In the genomic region with DNA sequence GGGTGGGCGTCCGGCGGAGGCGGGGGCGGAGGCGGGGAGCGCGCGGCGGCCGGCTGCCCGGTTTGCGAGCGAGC, we compare ENCODE assay signal across 9 mouse cellular contexts. TPM values are rescaled to one million over a fixed set of nuclear protein-coding genes. Genes with fewer than 3 reads are reported as not detected.
DNase-seq lines count a peak whose midpoint lies in the region; ATAC-seq and TF ChIP-seq lines count a peak whose summit lies in the region.
"Had no signal": no experiment of that assay in that cellular context is flagged by ENCODE, and none has a peak within 500 bp of the region (broad histone marks: within the 10 kb centered on the region; RNA-seq: fewer than 3 reads in every experiment).

Gene Gnaq, plus strand, starts transcription at position 41 of the 74 bp plus-strand sequence.

- no peak for ATAC-seq in kidney, embryonic 16.5 days (ENCODE audit: low FRiP score, low TSS enrichment)
- no peak for ATAC-seq in heart, embryonic 11.5 days (replicated peaks; ENCODE audit: insufficient number of reproducible peaks, low FRiP score, low TSS enrichment)
- no peak for ATAC-seq in monocyte, adult 5-6 weeks (replicated peaks; ENCODE audit: insufficient number of reproducible peaks, low FRiP score, low TSS enrichment, poor library complexity, severe bottlenecking)

- 0% methylated on average over 4 of the region's 14 CpGs for WGBS in kidney, embryonic 16.5 days
- WGBS in heart, embryonic 11.5 days (ENCODE audit: insufficient replicate concordance): 0% methylated on average over 8 of the region's 14 CpGs

- H3K4me2 ChIP-seq in kidney, embryonic 16.5 days (replicated peaks; ENCODE audit: low read depth, low read length): peak within 1 kb of the TSS; percentile 69
- H3K4me2 ChIP-seq in heart, embryonic 11.5 days: peak within 1 kb of the TSS; percentile 78

- H3K27me3 ChIP-seq in kidney, embryonic 16.5 days (ENCODE audit: insufficient read depth, low read length): no peaks in the 10 kb centered on the region
- no peaks in the 10 kb centered on the region for H3K27me3 ChIP-seq in heart, embryonic 11.5 days (ENCODE audit: control insufficient read depth, insufficient read depth, low read length)

- peaks cover 39% of the 10 kb centered on the region for H3K4me1 ChIP-seq in kidney, embryonic 16.5 days (ENCODE audit: insufficient read depth, low read length)
- H3K4me1 ChIP-seq in heart, embryonic 11.5 days (ENCODE audit: control insufficient read depth, insufficient read depth, low read length): peaks cover 24% of the 10 kb centered on the region

- DNase-seq in kidney, postnatal 10 days: no peak
- no peak for DNase-seq in brain, embryonic 14.5 days (ENCODE audit: low read depth)
- no peak for DNase-seq in left cerebral cortex, adult 8-10 months (ENCODE audit: low spot score in 2 of 2)
- no peak for DNase-seq in yolk sac, embryonic 10.5 days (ENCODE audit: low spot score)
- no peak for DNase-seq in thymus, postnatal 14 days

- no peak for TF ChIP-seq POLR2A in brain, embryonic 14.5 days (IDR thresholded peaks at IDR 0.05; ENCODE audit: borderline replicate concordance, extremely low read depth, insufficient read depth, insufficient read length, poor library complexity, severe bottlenecking)

- TF ChIP-seq CTCF in brain, embryonic 14.5 days (IDR thresholded peaks at IDR 0.05; ENCODE audit: borderline replicate concordance, extremely low read depth, insufficient read depth, insufficient read length): no peak

- peak within 1 kb of the TSS; percentile 96 for H3K27ac ChIP-seq in kidney, embryonic 16.5 days (ENCODE audit: low read length)
- H3K27ac ChIP-seq in heart, embryonic 11.5 days (ENCODE audit: low read depth, low read length): peak within 1 kb of the TSS; percentile 98

- H3K4me3 ChIP-seq in kidney, embryonic 16.5 days (ENCODE audit: low read length): peak within 1 kb of the TSS; percentile 93
- H3K4me3 ChIP-seq in heart, embryonic 11.5 days (ENCODE audit: low read depth, low read length): peak within 1 kb of the TSS; percentile 86

- H3K9ac ChIP-seq in kidney, embryonic 16.5 days (replicated peaks; ENCODE audit: low read length): peak within 1 kb of the TSS; percentile 99
- H3K9ac ChIP-seq in heart, embryonic 11.5 days (ENCODE audit: low read depth, low read length): peak within 1 kb of the TSS; percentile 99

- H3K9me3 ChIP-seq in kidney, embryonic 16.5 days (ENCODE audit: low read length): no peaks in the 10 kb centered on the region
- no peaks in the 10 kb centered on the region for H3K9me3 ChIP-seq in heart, embryonic 11.5 days (replicated peaks; ENCODE audit: control insufficient read depth, low read length)

- H3K36me3 ChIP-seq in kidney, embryonic 16.5 days (ENCODE audit: insufficient read depth, low read length): no peaks in the 10 kb centered on the region
- no peaks in the 10 kb centered on the region for H3K36me3 ChIP-seq in heart, embryonic 11.5 days (ENCODE audit: control insufficient read depth, insufficient read depth, low read length)
- H3K36me3 ChIP-seq: G1E had no signal

RNA-seq across cellular contexts. Expression of gene Gnaq, which starts in this region (rescaled TPM):
- 40.0 and 41.4 TPM in 2 replicates for polyA plus RNA-seq in kidney, embryonic 16.5 days (2015; fragmentation: Nextera tagmentation; extraction: Ambion mirVana)
- 48.9 and 83.4 TPM in 2 replicates for polyA plus RNA-seq in brain, embryonic 14.5 days (2012; rRNA removed)
- polyA plus RNA-seq in heart, embryonic 11.5 days (2014; fragmentation: Nextera tagmentation; extraction: Ambion mirVana): 9.2 and 13.1 TPM in 2 replicates
- total RNA-seq in left cerebral cortex, adult 8-10 months (2022): 100 to 1,000 TPM; 143 to 158 (median 149) TPM
- total RNA-seq in monocyte, adult 5-6 weeks (2017): 11.8 to 16.7 TPM (median 14.8 TPM) in 3 replicates
- polyA plus RNA-seq: G1E had no signal
